Mouse (Mus musculus): Measurements from ENCODE around the gene Ebf1.

DNA sequence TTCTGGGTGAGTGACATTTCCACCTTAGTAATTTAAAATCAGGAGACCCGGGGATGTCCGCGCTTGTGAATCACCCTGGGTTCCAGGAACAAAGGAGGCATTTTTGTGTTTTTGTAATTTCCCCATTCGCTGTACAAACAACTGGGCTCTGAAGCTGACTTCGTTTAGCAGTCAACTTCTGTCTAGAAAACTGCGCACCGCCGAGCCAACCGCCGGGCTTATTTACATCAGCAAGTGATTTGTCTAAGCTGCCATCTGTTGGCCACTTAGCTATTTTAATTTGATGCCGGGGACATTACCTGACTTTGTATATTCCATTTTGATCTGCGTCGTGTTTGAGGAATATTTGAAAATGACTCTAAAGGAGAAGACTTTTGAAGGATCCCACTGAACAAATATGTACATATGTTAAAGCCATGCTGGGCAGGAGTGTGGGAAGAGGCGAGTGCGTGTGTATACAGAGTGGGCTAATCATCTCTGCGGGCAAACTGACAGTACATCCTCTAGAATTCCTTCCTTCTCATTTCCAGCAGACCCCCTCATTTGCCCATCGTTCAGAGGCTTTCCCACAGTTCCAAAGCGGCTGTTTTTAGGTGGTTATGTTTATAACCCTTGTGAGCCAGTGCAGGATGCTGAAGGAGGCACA is 216.4 kb downstream of the Ebf1 start:
- TF ChIP-seq POLR2A (IDR thresholded peaks at IDR 0.05; ENCODE audit: insufficient read depth, low read length) (no peak), CTCF (IDR thresholded peaks at IDR 0.05; ENCODE audit: low read depth, low read length) (no peak), EP300 (IDR thresholded peaks at IDR 0.05; ENCODE audit: insufficient read depth, low read depth, low read length) (no peak)
